8 mouse cellular contexts compared by ENCODE assay signal in the genomic region with DNA sequence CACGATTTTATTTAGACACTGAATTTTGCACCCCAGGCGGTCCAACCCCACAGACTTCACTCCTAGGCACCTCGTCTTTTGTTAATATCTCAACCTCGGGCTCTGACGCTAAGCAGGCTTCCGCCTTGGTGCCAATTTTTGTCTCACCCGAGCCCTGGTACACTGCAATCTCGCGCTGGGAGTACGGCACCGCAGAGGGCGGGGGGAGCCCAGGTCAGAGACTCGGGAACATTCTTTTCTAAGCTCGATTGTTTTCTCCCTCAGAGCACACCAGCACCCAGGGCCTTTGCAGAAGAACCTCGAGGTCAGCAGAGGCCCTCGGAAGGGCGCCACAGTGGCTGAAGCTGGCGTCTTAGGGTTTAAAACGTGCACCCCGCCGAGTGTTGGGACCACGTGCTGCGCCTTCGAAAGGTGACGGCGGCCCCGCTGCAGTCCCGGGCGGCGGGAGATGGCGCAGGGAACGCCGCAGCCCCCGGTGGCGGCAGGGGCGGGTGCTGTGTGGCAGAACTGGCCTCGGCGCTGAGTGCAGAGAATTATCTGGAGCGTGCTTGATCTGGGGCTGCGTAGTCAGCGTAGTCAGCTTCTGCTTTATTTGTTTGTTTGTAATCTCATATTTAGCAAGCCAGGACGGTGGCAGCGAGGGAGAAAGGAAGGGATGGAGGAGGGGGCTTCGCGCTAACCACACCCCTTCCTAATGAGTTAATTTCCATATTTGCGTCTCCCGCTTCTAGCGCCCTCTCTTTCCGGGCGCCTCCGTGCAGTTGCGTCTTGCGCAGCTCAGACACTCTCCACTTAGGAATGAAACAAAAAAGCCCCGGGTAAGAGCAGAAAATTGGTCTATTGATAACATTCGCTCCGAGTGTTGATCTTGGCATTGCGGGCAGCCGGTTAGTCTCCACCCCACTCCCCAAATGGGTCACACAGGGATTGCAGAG. TPM values are rescaled to one million over a fixed set of nuclear protein-coding genes. Genes with fewer than 3 reads are reported as not detected.
DNase-seq lines count a peak whose midpoint lies in the region; ATAC-seq and TF ChIP-seq lines count a peak whose summit lies in the region.

No protein-coding gene starts in this region.

- no peaks in the 10 kb centered on the region for H3K9me3 ChIP-seq in limb, embryonic 10.5 days (replicated peaks)
- no peaks in the 10 kb centered on the region for H3K9me3 ChIP-seq in neural tube, embryonic 13.5 days

- TF ChIP-seq CTCF in spleen, adult 2 months (IDR thresholded peaks at IDR 0.05; ENCODE audit: extremely low read depth, insufficient read depth, insufficient read length, insufficient replicate concordance), result no peak

- H3K36me3 ChIP-seq in spleen, adult 2 months (ENCODE audit: control insufficient read depth, insufficient read depth, low read length), result no peaks in the 10 kb centered on the region
- H3K36me3 ChIP-seq in limb, embryonic 10.5 days, result no peaks in the 10 kb centered on the region
- no peaks in the 10 kb centered on the region for H3K36me3 ChIP-seq in neural tube, embryonic 13.5 days

- 0 out of 2 replicates have a peak, but pooled peaks have one; percentile 9 for ATAC-seq in neural tube, embryonic 13.5 days (ENCODE audit: low read depth)

- peak overlapping the region; percentile 67 for H3K4me2 ChIP-seq in neural tube, embryonic 13.5 days

- TF ChIP-seq POLR2A in spleen, adult 2 months (IDR thresholded peaks at IDR 0.05; ENCODE audit: low read depth, low read length), result no peak

- no peak overlapping the region for H3K27ac ChIP-seq in spleen, adult 2 months (ENCODE audit: insufficient read depth, low read length)
- H3K27ac ChIP-seq in limb, embryonic 10.5 days, result no peak overlapping the region
- peak overlapping the region; percentile 94 for H3K27ac ChIP-seq in neural tube, embryonic 13.5 days (replicated peaks)

- H3K4me3 ChIP-seq in spleen, adult 2 months (ENCODE audit: extremely low read depth, insufficient read depth, insufficient read length), result peak overlapping the region; percentile 20
- peak overlapping the region; percentile 33 for H3K4me3 ChIP-seq in limb, embryonic 10.5 days
- peak overlapping the region; percentile 37 for H3K4me3 ChIP-seq in neural tube, embryonic 13.5 days

- peaks cover 5% of the 10 kb centered on the region for H3K4me1 ChIP-seq in spleen, adult 2 months (ENCODE audit: control insufficient read depth, insufficient read depth, insufficient read length)
- peaks cover 20% of the 10 kb centered on the region for H3K4me1 ChIP-seq in limb, embryonic 10.5 days
- peaks cover 74% of the 10 kb centered on the region for H3K4me1 ChIP-seq in neural tube, embryonic 13.5 days (replicated peaks)

- DNase-seq in adrenal gland, postnatal 36 days, result peak; percentile 12 to 13
- no peak for DNase-seq in adrenal gland, postnatal 4 days (ENCODE audit: low spot score in 2 of 2)
- DNase-seq in spleen, adult 2 months (ENCODE audit: low read depth in 1 of 2, low spot score in 2 of 2), result no peak
- DNase-seq in spleen, postnatal 10 days (ENCODE audit: low spot score in 2 of 2), result no peak
- no peak for DNase-seq in limb, embryonic 10.5 days (ENCODE audit: low spot score)
- DNase-seq in thymus, adult 18-20 months, result no peak
- DNase-seq in gastrocnemius, postnatal 4 days (ENCODE audit: low spot score in 2 of 2), result no peak

- H3K9ac ChIP-seq in neural tube, embryonic 13.5 days, result peak overlapping the region; percentile 71

- H3K27me3 ChIP-seq in spleen, adult 2 months (ENCODE audit: control insufficient read depth, insufficient read depth, low read length), result peaks cover 20% of the 10 kb centered on the region
- peaks cover 100% of the 10 kb centered on the region for H3K27me3 ChIP-seq in limb, embryonic 10.5 days (ENCODE audit: low read depth, poor library complexity, severe bottlenecking)
- peaks cover 69% of the 10 kb centered on the region for H3K27me3 ChIP-seq in neural tube, embryonic 13.5 days

- 8% methylated on average over 58 of the region's 58 CpGs for WGBS in spleen, adult 2 months
- WGBS in limb, embryonic 10.5 days, result under 1% methylated on average over 58 of the region's 58 CpGs
- WGBS in neural tube, embryonic 13.5 days, result under 1% methylated on average over 58 of the region's 58 CpGs

RNA-seq across cellular contexts. Expression of a gene that starts 13.8 kb away (rescaled TPM):
- total RNA-seq in adrenal gland, postnatal 36 days (2021), result under 1 TPM; 0.26 to 0.53 TPM
- total RNA-seq in adrenal gland, postnatal 4 days (2021), result 1 to 10 TPM in 1 of 2 experiments, under 1 TPM in 1; 0.92 to 1.5 TPM
- not detected in 2 replicates for polyA plus RNA-seq in spleen, adult 2 months (2012; rRNA removed)
- 0.09 and 0.20 TPM in 2 replicates for polyA plus RNA-seq in limb, embryonic 10.5 days (2016; fragmentation: Nextera tagmentation; extraction: Ambion mirVana)
- 20.9 TPM in 2 replicates for polyA plus RNA-seq in neural tube, embryonic 13.5 days (2015; fragmentation: Nextera tagmentation; extraction: Ambion mirVana)
- total RNA-seq in gastrocnemius, postnatal 4 days (2021), result under 1 TPM; 0.47 to 0.74 TPM

Comparison
In these comparisons a context has a peak if more than half of its experiments do, and no peak if none do; other contexts are left out.
1. DNase-seq: peak in adrenal gland, postnatal 36 days (2 of 2); none in adrenal gland, postnatal 4 days (0 of 2), spleen, adult 2 months (0 of 2), spleen, postnatal 10 days (0 of 2), limb, embryonic 10.5 days (single experiment), thymus, adult 18-20 months (0 of 2) and gastrocnemius, postnatal 4 days (0 of 2).
2. Peak in every context shown above with its lines, with median percentiles within 50 percentile points of each other: H3K4me3 ChIP-seq.